Mouse (Mus musculus): ENCODE measurements around the gene Ahcyl2. TPM values are rescaled to one million over a fixed set of nuclear protein-coding genes. Genes with fewer than 3 reads are reported as not detected.

Gene Ahcyl2
- polyA plus RNA-seq, 1 experiment from 2014 or later, result 5.8 TPM

GRCm38 (mm10) chr6:29944465-29944864, 176.7 kb downstream of the Ahcyl2 start:
- no peak for ATAC-seq (replicated peaks; ENCODE audit: insufficient number of reproducible peaks, insufficient read depth, low FRiP score, low read depth)
- WGBS, result 60% methylated on average over 1 of the region's 1 CpGs
- H3K4me1 ChIP-seq (replicated peaks), result peaks cover 9% of the 10 kb centered on the region
- no peak overlapping the region for H3K4me3 ChIP-seq
- no peaks in the 10 kb centered on the region for H3K27me3 ChIP-seq
- H3K36me3 ChIP-seq, result peaks cover 38% of the 10 kb centered on the region; the same call in 1 of the 2 replicates
- no peak overlapping the region for H3K9ac ChIP-seq
- H3K4me2 ChIP-seq, result no peak overlapping the region
- no peak overlapping the region for H3K27ac ChIP-seq
- H3K9me3 ChIP-seq (replicated peaks), result no peaks in the 10 kb centered on the region

GRCm38 (mm10) chr6:29946568-29946967, 178.8 kb downstream of the Ahcyl2 start:
- Histone ChIP-seq H3K4me3 (no peak overlapping the region), H3K4me2 (no peak overlapping the region), H3K9me3 (replicated peaks) (no peaks in the 10 kb centered on the region), H3K36me3 (peaks cover 29% of the 10 kb centered on the region; the same call in 1 of the 2 replicates), H3K9ac (no peak overlapping the region), H3K27ac (no peak overlapping the region), H3K4me1 (replicated peaks) (no peaks in the 10 kb centered on the region), H3K27me3 (no peaks in the 10 kb centered on the region)
- WGBS, result 80% methylated on average over 2 of the region's 2 CpGs
- no peak for ATAC-seq (replicated peaks; ENCODE audit: insufficient number of reproducible peaks, insufficient read depth, low FRiP score, low read depth)

- H3K27ac ChIP-seq, result no peak overlapping the region
- no peaks in the 10 kb centered on the region for H3K4me1 ChIP-seq (replicated peaks)
- H3K4me3 ChIP-seq, result no peak overlapping the region
- H3K4me2 ChIP-seq, result no peak overlapping the region
- peaks cover 27% of the 10 kb centered on the region; the same call in 1 of the 2 replicates for H3K36me3 ChIP-seq
- H3K9me3 ChIP-seq (replicated peaks), result no peaks in the 10 kb centered on the region
- no peak for ATAC-seq (replicated peaks; ENCODE audit: insufficient number of reproducible peaks, insufficient read depth, low FRiP score, low read depth)
- H3K27me3 ChIP-seq, result no peaks in the 10 kb centered on the region
- no peak overlapping the region for H3K9ac ChIP-seq
- WGBS, result 62% methylated on average over 6 of the region's 6 CpGs
These were observed 180.0 kb downstream of the Ahcyl2 start for GRCm38 (mm10) chr6:29947823-29948222.

GRCm38 (mm10) chr6:29956749-29957148, 188.9 kb downstream of the Ahcyl2 start:
- H3K4me2 ChIP-seq, result no peak overlapping the region
- H3K27ac ChIP-seq, result no peak overlapping the region
- no peak for ATAC-seq (replicated peaks; ENCODE audit: insufficient number of reproducible peaks, insufficient read depth, low FRiP score, low read depth)
- no peak overlapping the region for H3K9ac ChIP-seq
- no peak overlapping the region for H3K4me3 ChIP-seq
- WGBS, result 73% methylated on average over 4 of the region's 4 CpGs
- H3K9me3 ChIP-seq (replicated peaks), result no peaks in the 10 kb centered on the region
- H3K36me3 ChIP-seq, result peaks cover 33% of the 10 kb centered on the region; the same call in 1 of the 2 replicates
- H3K27me3 ChIP-seq, result no peaks in the 10 kb centered on the region
- H3K4me1 ChIP-seq (replicated peaks), result no peaks in the 10 kb centered on the region

GRCm38 (mm10) chr6:29958669-29959068, 190.9 kb downstream of the Ahcyl2 start:
- WGBS, result 80% methylated on average over 3 of the region's 3 CpGs
- Histone ChIP-seq H3K9ac (no peak overlapping the region), H3K27ac (no peak overlapping the region), H3K4me1 (replicated peaks) (no peaks in the 10 kb centered on the region), H3K36me3 (peaks cover 28% of the 10 kb centered on the region; the same call in 1 of the 2 replicates), H3K27me3 (no peaks in the 10 kb centered on the region), H3K4me3 (no peak overlapping the region), H3K4me2 (no peak overlapping the region), H3K9me3 (replicated peaks) (no peaks in the 10 kb centered on the region)
- no peak for ATAC-seq (replicated peaks; ENCODE audit: insufficient number of reproducible peaks, insufficient read depth, low FRiP score, low read depth)

GRCm38 (mm10) chr6:29961081-29961480, 193.3 kb downstream of the Ahcyl2 start:
- WGBS, result 87% methylated on average over 6 of the region's 6 CpGs
- H3K9me3 ChIP-seq (replicated peaks), result no peaks in the 10 kb centered on the region
- H3K27me3 ChIP-seq, result no peaks in the 10 kb centered on the region
- ATAC-seq (replicated peaks; ENCODE audit: insufficient number of reproducible peaks, insufficient read depth, low FRiP score, low read depth), result no peak
- no peaks in the 10 kb centered on the region for H3K4me1 ChIP-seq (replicated peaks)
- no peak overlapping the region for H3K4me2 ChIP-seq
- H3K9ac ChIP-seq, result no peak overlapping the region
- peaks cover 14% of the 10 kb centered on the region; the same call in 1 of the 2 replicates for H3K36me3 ChIP-seq
- H3K27ac ChIP-seq, result no peak overlapping the region
- H3K4me3 ChIP-seq, result no peak overlapping the region

Other genes starting within 250 kb of the Ahcyl2 start
- gene Irf5, start 241.4 kb upstream of the Ahcyl2 start, polyA plus RNA-seq (2015; fragmentation: Nextera tagmentation; extraction: Ambion mirVana), result 4.5 and 8.6 TPM in 2 replicates
- 55.1 and 63.6 TPM in 2 replicates for gene Tnpo3, start 158.1 kb upstream of the Ahcyl2 start, polyA plus RNA-seq (2015; fragmentation: Nextera tagmentation; extraction: Ambion mirVana)
- 3.8 and 5.9 TPM in 2 replicates for gene Tspan33, start 73.8 kb upstream of the Ahcyl2 start, polyA plus RNA-seq (2015; fragmentation: Nextera tagmentation; extraction: Ambion mirVana)
- 14.2 and 24.4 TPM in 2 replicates for gene Smo, start 32.5 kb upstream of the Ahcyl2 start, polyA plus RNA-seq (2015; fragmentation: Nextera tagmentation; extraction: Ambion mirVana)
- gene Strip2, start 149.0 kb downstream of the Ahcyl2 start, polyA plus RNA-seq (2015; fragmentation: Nextera tagmentation; extraction: Ambion mirVana), result 53.2 and 63.1 TPM in 2 replicates

Data from heart, embryonic 15.5 days (tissue).